Mouse (Mus musculus): ENCODE results near the gene Irf7. TPM values are rescaled to one million over a fixed set of nuclear protein-coding genes. Genes with fewer than 3 reads are reported as not detected.

Irf7 gene
- polyA plus RNA-seq, 1 experiment, result 0.35 TPM

GRCm38 (mm10) chr7:141302702-141303268, 36.5 kb upstream of the Irf7 start:
- no peak overlapping the region for H3K4me3 ChIP-seq (ENCODE audit: insufficient read depth, poor library complexity, severe bottlenecking)
- no peaks in the 10 kb centered on the region for H3K27me3 ChIP-seq (ENCODE audit: control insufficient read depth, insufficient read depth, insufficient read length)
- H3K79me3 ChIP-seq (ENCODE audit: low read depth), result no peaks in the 10 kb centered on the region
- peaks cover 47% of the 10 kb centered on the region for H3K36me3 ChIP-seq (ENCODE audit: control insufficient read depth, insufficient read depth)
- no peak overlapping the region for H3ac ChIP-seq (ENCODE audit: control insufficient read depth, insufficient read length, low read depth)
- TF ChIP-seq USF1 (IDR thresholded peaks at IDR 0.05; ENCODE audit: low read depth), result no peak
- TF ChIP-seq FOSL1 (IDR thresholded peaks at IDR 0.05; ENCODE audit: insufficient read depth, low read length, poor library complexity, severe bottlenecking), result no peak
- no peak for TF ChIP-seq MYOG (IDR thresholded peaks at IDR 0.05; ENCODE audit: control insufficient read depth, extremely low read depth, insufficient read length)
- TF ChIP-seq CTCF (IDR thresholded peaks at IDR 0.05; ENCODE audit: control insufficient read depth, insufficient read depth, insufficient read length), result no peak
- TF ChIP-seq MAX (IDR thresholded peaks at IDR 0.05), result no peak
- no peak for TF ChIP-seq MYOD1 (IDR thresholded peaks at IDR 0.05; ENCODE audit: control insufficient read depth, insufficient read length, low read depth)
- TF ChIP-seq CEBPB (IDR thresholded peaks at IDR 0.05; ENCODE audit: low read depth), result no peak
- H3K79me2 ChIP-seq (ENCODE audit: control insufficient read depth, insufficient read depth), result no peaks in the 10 kb centered on the region

- no peak for TF ChIP-seq FOSL1 (IDR thresholded peaks at IDR 0.05; ENCODE audit: insufficient read depth, low read length, poor library complexity, severe bottlenecking)
- no peak for TF ChIP-seq MYOD1 (IDR thresholded peaks at IDR 0.05; ENCODE audit: control insufficient read depth, insufficient read length, low read depth)
- no peak for TF ChIP-seq MYOG (IDR thresholded peaks at IDR 0.05; ENCODE audit: control insufficient read depth, extremely low read depth, insufficient read length)
- TF ChIP-seq CEBPB (IDR thresholded peaks at IDR 0.05; ENCODE audit: low read depth), result no peak
- no peak for TF ChIP-seq MAX (IDR thresholded peaks at IDR 0.05)
- TF ChIP-seq USF1 (IDR thresholded peaks at IDR 0.05; ENCODE audit: low read depth), result no peak
- no peak for TF ChIP-seq CTCF (IDR thresholded peaks at IDR 0.05; ENCODE audit: control insufficient read depth, insufficient read depth, insufficient read length)
These were observed 35.1 kb upstream of the Irf7 start for GRCm38 (mm10) chr7:141301386-141301785.

GRCm38 (mm10) chr7:141299175-141299574, 32.9 kb upstream of the Irf7 start:
- H3K79me2 ChIP-seq (ENCODE audit: control insufficient read depth, insufficient read depth), result no peaks in the 10 kb centered on the region
- H3K27me3 ChIP-seq (ENCODE audit: control insufficient read depth, insufficient read depth, insufficient read length), result peaks cover 3% of the 10 kb centered on the region
- H3ac ChIP-seq (ENCODE audit: control insufficient read depth, insufficient read length, low read depth), result no peak overlapping the region
- H3K36me3 ChIP-seq (ENCODE audit: control insufficient read depth, insufficient read depth), result peaks cover 20% of the 10 kb centered on the region
- no peaks in the 10 kb centered on the region for H3K79me3 ChIP-seq (ENCODE audit: low read depth)
- no peak overlapping the region for H3K4me3 ChIP-seq (ENCODE audit: insufficient read depth, poor library complexity, severe bottlenecking)
- no peak for TF ChIP-seq CTCF (IDR thresholded peaks at IDR 0.05; ENCODE audit: control insufficient read depth, insufficient read depth, insufficient read length)
- TF ChIP-seq MAX (IDR thresholded peaks at IDR 0.05), result no peak
- no peak for TF ChIP-seq MYOG (IDR thresholded peaks at IDR 0.05; ENCODE audit: control insufficient read depth, extremely low read depth, insufficient read length)
- no peak for TF ChIP-seq CEBPB (IDR thresholded peaks at IDR 0.05; ENCODE audit: low read depth)
- TF ChIP-seq MYOD1 (IDR thresholded peaks at IDR 0.05; ENCODE audit: control insufficient read depth, insufficient read length, low read depth), result no peak
- no peak for TF ChIP-seq USF1 (IDR thresholded peaks at IDR 0.05; ENCODE audit: low read depth)
- no peak for TF ChIP-seq FOSL1 (IDR thresholded peaks at IDR 0.05; ENCODE audit: insufficient read depth, low read length, poor library complexity, severe bottlenecking)

More at GRCm38 (mm10) chr7:141301386-141301785, 35.1 kb upstream of the Irf7 start:
- no peak overlapping the region for H3K4me3 ChIP-seq (ENCODE audit: insufficient read depth, poor library complexity, severe bottlenecking)
- no peaks in the 10 kb centered on the region for H3K79me3 ChIP-seq (ENCODE audit: low read depth)
- no peaks in the 10 kb centered on the region for H3K27me3 ChIP-seq (ENCODE audit: control insufficient read depth, insufficient read depth, insufficient read length)
- peaks cover 38% of the 10 kb centered on the region for H3K36me3 ChIP-seq (ENCODE audit: control insufficient read depth, insufficient read depth)
- H3K79me2 ChIP-seq (ENCODE audit: control insufficient read depth, insufficient read depth), result no peaks in the 10 kb centered on the region
- H3ac ChIP-seq (ENCODE audit: control insufficient read depth, insufficient read length, low read depth), result no peak overlapping the region

GRCm38 (mm10) chr7:141297926-141298650, 31.8 kb upstream of the Irf7 start:
- Histone ChIP-seq H3K27me3 (ENCODE audit: control insufficient read depth, insufficient read depth, insufficient read length) (peaks cover 14% of the 10 kb centered on the region), H3ac (ENCODE audit: control insufficient read depth, insufficient read length, low read depth) (no peak overlapping the region), H3K79me2 (ENCODE audit: control insufficient read depth, insufficient read depth) (no peaks in the 10 kb centered on the region), H3K79me3 (ENCODE audit: low read depth) (no peaks in the 10 kb centered on the region), H3K4me3 (ENCODE audit: insufficient read depth, poor library complexity, severe bottlenecking) (no peak overlapping the region), H3K36me3 (ENCODE audit: control insufficient read depth, insufficient read depth) (peaks cover 18% of the 10 kb centered on the region)
- TF ChIP-seq FOSL1 (IDR thresholded peaks at IDR 0.05; ENCODE audit: insufficient read depth, low read length, poor library complexity, severe bottlenecking), result no peak
- no peak for TF ChIP-seq MYOD1 (IDR thresholded peaks at IDR 0.05; ENCODE audit: control insufficient read depth, insufficient read length, low read depth)
- TF ChIP-seq CEBPB (IDR thresholded peaks at IDR 0.05; ENCODE audit: low read depth), result no peak
- TF ChIP-seq MAX (IDR thresholded peaks at IDR 0.05), result no peak
- TF ChIP-seq CTCF (IDR thresholded peaks at IDR 0.05; ENCODE audit: control insufficient read depth, insufficient read depth, insufficient read length), result no peak
- TF ChIP-seq MYOG (IDR thresholded peaks at IDR 0.05; ENCODE audit: control insufficient read depth, extremely low read depth, insufficient read length), result no peak
- TF ChIP-seq USF1 (IDR thresholded peaks at IDR 0.05; ENCODE audit: low read depth), result no peak

GRCm38 (mm10) chr7:141294479-141294878, 28.2 kb upstream of the Irf7 start:
- no peak overlapping the region for H3K4me3 ChIP-seq (ENCODE audit: insufficient read depth, poor library complexity, severe bottlenecking)
- H3K79me3 ChIP-seq (ENCODE audit: low read depth), result no peaks in the 10 kb centered on the region
- TF ChIP-seq MAX (IDR thresholded peaks at IDR 0.05) (no peak), CTCF (IDR thresholded peaks at IDR 0.05; ENCODE audit: control insufficient read depth, insufficient read depth, insufficient read length) (no peak), CEBPB (IDR thresholded peaks at IDR 0.05; ENCODE audit: low read depth) (no peak), USF1 (IDR thresholded peaks at IDR 0.05; ENCODE audit: low read depth) (no peak), FOSL1 (IDR thresholded peaks at IDR 0.05; ENCODE audit: insufficient read depth, low read length, poor library complexity, severe bottlenecking) (no peak), MYOG (IDR thresholded peaks at IDR 0.05; ENCODE audit: control insufficient read depth, extremely low read depth, insufficient read length) (no peak), MYOD1 (IDR thresholded peaks at IDR 0.05; ENCODE audit: control insufficient read depth, insufficient read length, low read depth) (no peak)
- H3ac ChIP-seq (ENCODE audit: control insufficient read depth, insufficient read length, low read depth), result no peak overlapping the region
- H3K79me2 ChIP-seq (ENCODE audit: control insufficient read depth, insufficient read depth), result no peaks in the 10 kb centered on the region
- peaks cover 22% of the 10 kb centered on the region for H3K27me3 ChIP-seq (ENCODE audit: control insufficient read depth, insufficient read depth, insufficient read length)
- H3K36me3 ChIP-seq (ENCODE audit: control insufficient read depth, insufficient read depth), result no peaks in the 10 kb centered on the region
